Mouse (Mus musculus) CH12.LX (cell line): ENCODE data around the gene Cog3. TPM values are rescaled to one million over a fixed set of nuclear protein-coding genes. Genes with fewer than 3 reads are reported as not detected.

Source experiments
- DNase-seq: peaks from one replicate; pipeline ENCODE4 v3.0.0-alpha.2; 2013; ENCODE audit errors: extremely low read depth
- H3K27ac ChIP-seq: 2 replicates; pipeline ENCODE4 v1.5.1; 2012; ENCODE audit warnings: low read depth, mild to moderate bottlenecking, control low read depth, moderate library complexity; ENCODE audit not compliant: insufficient read depth
- H3K27me3 ChIP-seq: replicated peaks from 2 replicates; pipeline ENCODE3; 2012; ENCODE audit warnings: inconsistent platforms
- H3K36me3 ChIP-seq, 2 experiments: replicated peaks in 1 of 2; 2 replicates each; pipeline versions ENCODE3 to v1.6.1; 2012; ENCODE audit warnings: inconsistent platforms in 1 of 2, low read length in 1 of 2, mild to moderate bottlenecking in 1 of 2, mixed read lengths in 1 of 2, moderate library complexity in 1 of 2; ENCODE audit not compliant: control insufficient read depth in 1 of 2, insufficient read depth in 1 of 2
- H3K4me1 ChIP-seq, 2 experiments: 2 replicates each; pipeline ENCODE4 v1.6.1; 2012; ENCODE audit warnings: inconsistent platforms in 1 of 2, moderate library complexity in 1 of 2; ENCODE audit not compliant: insufficient read depth in 2 of 2, control insufficient read depth in 1 of 2
- H3K4me2 ChIP-seq: 2 replicates; pipeline ENCODE4 v1.6.1; 2012; ENCODE audit warnings: low read depth, mild to moderate bottlenecking, control low read depth; ENCODE audit not compliant: poor library complexity, insufficient read depth, severe bottlenecking
- H3K4me3 ChIP-seq, 3 experiments: fragments of 150-350 bp in 1 of 3; sonication (generic) in 1 of 3; replicated peaks in 1 of 3; 2 replicates each; pipeline versions ENCODE3 to v1.5.1; 2011 to 2012; ENCODE audit warnings: low read depth in 2 of 3, low read length in 2 of 3, mild to moderate bottlenecking in 2 of 3, moderate library complexity in 2 of 3, control low read depth in 1 of 3, improper control_type of control experiment in 1 of 3, inconsistent platforms in 1 of 3, mixed read lengths in 1 of 3; ENCODE audit not compliant: poor library complexity in 1 of 3
- H3K79me2 ChIP-seq: replicated peaks from 2 replicates; pipeline ENCODE4 v1.6.1; 2012; ENCODE audit warnings: mild to moderate bottlenecking, moderate library complexity; ENCODE audit not compliant: control insufficient read depth, poor library complexity, insufficient read depth, severe bottlenecking; ENCODE audit errors: extremely low read depth
- H3K9ac ChIP-seq: 2 replicates; pipeline ENCODE4 v1.6.1; 2012; ENCODE audit warnings: low read depth, mild to moderate bottlenecking, control low read depth, moderate library complexity; ENCODE audit not compliant: insufficient read depth
- H3K9me3 ChIP-seq: replicated peaks from 2 replicates; pipeline ENCODE3; 2012; ENCODE audit warnings: low read length, inconsistent platforms, mixed read lengths
- BHLHE40 ChIP-seq: IDR thresholded peaks from 2 replicates; pipeline ENCODE4 v1.6.1; 2011; ENCODE audit warnings: mild to moderate bottlenecking, low read depth, low read length, improper control_type of control experiment
- CHD1 ChIP-seq: IDR thresholded peaks from 2 replicates; pipeline ENCODE4 v1.6.1; 2012; ENCODE audit warnings: low read depth, low read length, improper control_type of control experiment, inconsistent platforms
- CHD2 ChIP-seq: IDR thresholded peaks from 2 replicates; pipeline ENCODE4 v1.6.1; 2011; ENCODE audit warnings: low read length, improper control_type of control experiment
- CTCF ChIP-seq, 2 experiments: IDR thresholded peaks in 1 of 2; conservative IDR thresholded peaks in 1 of 2; 2 replicates each; pipeline ENCODE4 v1.5.1; 2011 to 2012; ENCODE audit warnings: low read depth in 2 of 2, low read length in 2 of 2, improper control_type of control experiment in 1 of 2, inconsistent platforms in 1 of 2, mild to moderate bottlenecking in 1 of 2, moderate library complexity in 1 of 2
- GABPA ChIP-seq: IDR thresholded peaks from 2 replicates; pipeline ENCODE4 v1.6.1; 2012; ENCODE audit warnings: low read depth, low read length, improper control_type of control experiment, inconsistent platforms; ENCODE audit not compliant: insufficient replicate concordance
- HCFC1 ChIP-seq: IDR thresholded peaks from 2 replicates; pipeline ENCODE4 v1.6.1; 2012; ENCODE audit warnings: low read depth, mild to moderate bottlenecking, inconsistent platforms, low read length, improper control_type of control experiment
- IRF4 ChIP-seq: IDR thresholded peaks from 2 replicates; pipeline ENCODE4 v1.6.1; 2014; ENCODE audit warnings: low read depth, mild to moderate bottlenecking, inconsistent platforms, low read length, improper control_type of control experiment
- JUN ChIP-seq: IDR thresholded peaks from 2 replicates; pipeline ENCODE4 v1.6.1; 2011; ENCODE audit warnings: low read depth, mild to moderate bottlenecking, low read length, improper control_type of control experiment, moderate library complexity; ENCODE audit not compliant: insufficient read depth
- JUND ChIP-seq: conservative IDR thresholded peaks from 2 replicates; pipeline ENCODE4 v1.6.1; 2011; ENCODE audit warnings: low read depth, low read length, improper control_type of control experiment
- MAFK ChIP-seq: IDR thresholded peaks from 2 replicates; pipeline ENCODE4 v1.6.1; 2011; ENCODE audit warnings: low read length, improper control_type of control experiment; ENCODE audit not compliant: insufficient replicate concordance
- MAZ ChIP-seq: IDR thresholded peaks from 2 replicates; pipeline ENCODE4 v1.6.1; 2012; ENCODE audit warnings: low read depth, mild to moderate bottlenecking, inconsistent platforms, low read length, improper control_type of control experiment, moderate library complexity
- MEF2A ChIP-seq: IDR thresholded peaks from 2 replicates; pipeline ENCODE4 v1.6.1; 2014; ENCODE audit warnings: low read depth, mild to moderate bottlenecking, inconsistent platforms, low read length, improper control_type of control experiment, borderline replicate concordance
- MXI1 ChIP-seq: IDR thresholded peaks from 2 replicates; pipeline ENCODE4 v1.6.1; 2011; ENCODE audit warnings: mild to moderate bottlenecking, low read depth, low read length, improper control_type of control experiment
- MYC ChIP-seq: IDR thresholded peaks from 2 replicates; pipeline ENCODE4 v1.6.1; 2011; ENCODE audit warnings: low read depth, mild to moderate bottlenecking, improper control_type of control experiment, low read length
- NELFE ChIP-seq: IDR thresholded peaks from 2 replicates; pipeline ENCODE4 v1.6.1; 2011; ENCODE audit warnings: low read depth, low read length, improper control_type of control experiment
- NRF1 ChIP-seq: IDR thresholded peaks from 2 replicates; pipeline ENCODE4 v1.6.1; 2014; ENCODE audit warnings: low read depth, mild to moderate bottlenecking, inconsistent platforms, low read length, improper control_type of control experiment, moderate library complexity
- PAX5 ChIP-seq: IDR thresholded peaks from 2 replicates; pipeline ENCODE4 v1.6.1; 2012; ENCODE audit warnings: low read length, inconsistent platforms, mixed read lengths
- POLR2A ChIP-seq: IDR thresholded peaks from 2 replicates; pipeline ENCODE4 v1.6.1; 2011; ENCODE audit warnings: low read depth, mild to moderate bottlenecking, improper control_type of control experiment, low read length
- POLR2AphosphoS2 ChIP-seq: IDR thresholded peaks from 2 replicates; pipeline ENCODE4 v1.6.1; 2011; ENCODE audit warnings: low read depth, low read length, improper control_type of control experiment
- RAD21 ChIP-seq: IDR thresholded peaks from 2 replicates; pipeline ENCODE4 v1.6.1; 2011; ENCODE audit warnings: low read depth, mild to moderate bottlenecking, low read length, improper control_type of control experiment, moderate library complexity
- RCOR1 ChIP-seq: conservative IDR thresholded peaks from 2 replicates; pipeline ENCODE4 v1.6.1; 2012; ENCODE audit warnings: low read depth, mild to moderate bottlenecking, inconsistent platforms, low read length, improper control_type of control experiment
- SMC3 ChIP-seq: IDR thresholded peaks from 2 replicates; pipeline ENCODE4 v1.6.1; 2011; ENCODE audit warnings: low read depth, low read length, improper control_type of control experiment
- TBP ChIP-seq: conservative IDR thresholded peaks from 2 replicates; pipeline ENCODE4 v1.6.1; 2011; ENCODE audit warnings: low read depth, low read length, improper control_type of control experiment
- TCF12 ChIP-seq: IDR thresholded peaks from 2 replicates; pipeline ENCODE4 v1.6.1; 2014; ENCODE audit warnings: low read depth, mild to moderate bottlenecking, inconsistent platforms, low read length, improper control_type of control experiment
- USF1 ChIP-seq: IDR thresholded peaks from 2 replicates; pipeline ENCODE4 v1.6.1; 2014; ENCODE audit warnings: low read depth, mild to moderate bottlenecking, inconsistent platforms, low read length, improper control_type of control experiment
- USF2 ChIP-seq: conservative IDR thresholded peaks from 2 replicates; pipeline ENCODE4 v1.6.1; 2011; ENCODE audit warnings: low read depth, low read length, improper control_type of control experiment
- ZKSCAN1 ChIP-seq: IDR thresholded peaks from 2 replicates; pipeline ENCODE4 v1.6.1; 2012; ENCODE audit warnings: low read depth, inconsistent platforms, low read length, improper control_type of control experiment, borderline replicate concordance
- ZNF384 ChIP-seq: IDR thresholded peaks from 2 replicates; pipeline ENCODE4 v1.6.1; 2012; ENCODE audit warnings: low read depth, low read length, improper control_type of control experiment, inconsistent platforms
- dilution Hi-C: fragments of 300-500 bp; cut with MboI; formaldehyde crosslinking; loops from 2 replicates; pipeline ENCODE4 v1.14.3; 2020; ENCODE audit warnings: low sequenced_read_pairs; ENCODE audit not compliant: extremely low pct_unique_long_range_greater_than_20kb, extremely low pct_ligation_motif_present
- in situ Hi-C: fragments of 300-500 bp; cut with MboI; formaldehyde crosslinking; loops from 3 replicates; pipeline ENCODE4 v1.14.3; 2019; ENCODE audit warnings: low sequenced_read_pairs, low pct_ligation_motif_present, low pct_unique_long_range_greater_than_20kb, mixed read lengths
- polyA plus RNA-seq: library from polyadenylated mRNA; unstranded; fragments of >175 nt; gene quantifications from 2 replicates; pipeline ENCODE4 v1.2.1, GENCODE M21; 2012; ENCODE audit warnings: low read depth; ENCODE audit not compliant: insufficient read length
- total RNA-seq, 2 experiments: library from RNA; depleted of rRNA; stranded (reverse); fragments of 300-350 nt in 1 of 2; fragments of >200 nt in 1 of 2; gene quantifications; 2 replicates each; pipeline ENCODE4 v1.2.3; 2012 to 2014

The Cog3 gene
- total and polyA plus RNA-seq, 3 experiments: 13.6 to 21.0 (median 15.3) TPM

DNA sequence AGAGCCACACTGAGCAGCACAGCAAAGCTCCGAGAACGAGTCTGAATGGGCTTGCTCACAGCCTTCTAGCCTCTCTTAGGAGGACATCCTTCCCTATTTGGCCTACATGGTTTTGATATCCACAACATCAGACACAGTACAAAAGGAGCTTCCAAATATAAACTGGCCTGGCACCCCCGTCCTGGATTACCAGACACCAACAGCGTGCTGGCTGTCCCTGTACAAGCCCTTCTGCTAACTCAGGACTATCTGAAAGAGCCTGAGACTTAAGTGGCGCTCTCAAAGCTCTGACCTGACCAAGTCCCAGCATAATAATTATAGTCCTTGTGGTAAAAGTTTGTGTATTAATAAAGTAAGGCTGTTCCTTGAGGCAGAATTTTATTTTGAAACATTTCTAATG is 34.2 kb downstream of the Cog3 start:
- Histone ChIP-seq H3K79me2 (no peaks in the 10 kb centered on the region), H3K36me3 (peaks cover 63 to 94% of the 10 kb centered on the region in 2 experiments), H3K27ac (no peak overlapping the region), H3K4me2 (no peak overlapping the region), H3K27me3 (no peaks in the 10 kb centered on the region), H3K9me3 (no peaks in the 10 kb centered on the region)
- in situ Hi-C loops (loop anchor here (25.0 kb wide), 1 partner anchor 658 kb away; no protein-coding TSS in a partner anchor), dilution Hi-C loops (no loop called here)
- no peak for DNase-seq
- TF ChIP-seq NRF1: no peak
- no peak for TF ChIP-seq MEF2A
- no peak for TF ChIP-seq GABPA
- no peak for TF ChIP-seq IRF4
- no peak for TF ChIP-seq TCF12
- TF ChIP-seq MAFK: no peak
- no peak for TF ChIP-seq ZKSCAN1
- TF ChIP-seq RCOR1: no peak
- no peak for TF ChIP-seq SMC3
- TF ChIP-seq MAZ: no peak
- TF ChIP-seq POLR2A: no peak
- TF ChIP-seq PAX5: no peak
- no peak for TF ChIP-seq MXI1
- TF ChIP-seq, all 38 proteins: peak for 0
- Histone ChIP-seq H3K9ac (no peak overlapping the region), H3K4me1 (no peaks in the 10 kb centered on the region), H3K4me3 (no peak overlapping the region)

DNA sequence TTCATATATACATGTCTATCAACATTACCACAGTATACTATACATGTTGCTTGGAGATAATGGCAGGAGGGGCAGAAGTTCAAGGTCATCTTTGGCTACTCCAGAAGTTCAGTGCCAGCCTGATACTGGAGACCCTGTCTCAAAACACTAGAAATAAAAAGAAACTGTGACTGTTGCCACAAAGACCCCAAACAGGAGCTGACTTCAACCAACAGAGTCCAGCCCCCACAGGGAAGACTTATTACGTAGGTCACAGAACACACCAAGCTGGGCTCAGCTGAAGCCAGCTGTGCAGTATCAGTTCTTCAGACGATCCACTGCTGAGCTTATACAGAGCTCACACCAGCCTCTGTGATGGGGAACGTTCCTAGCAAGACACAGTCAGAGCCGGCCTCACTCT is 37.9 kb downstream of the Cog3 start:
- in situ Hi-C loops (loop anchor here (25.0 kb wide), 1 partner anchor 654 kb away; no protein-coding TSS in a partner anchor), dilution Hi-C loops (no loop called here)
- Histone ChIP-seq H3K4me2 (no peak overlapping the region), H3K27ac (no peak overlapping the region), H3K36me3 (peaks cover 74 to 96% of the 10 kb centered on the region in 2 experiments), H3K9me3 (no peaks in the 10 kb centered on the region), H3K4me3 (no peak overlapping the region), H3K4me1 (no peaks in the 10 kb centered on the region), H3K79me2 (no peaks in the 10 kb centered on the region), H3K27me3 (no peaks in the 10 kb centered on the region), H3K9ac (no peak overlapping the region)
- DNase-seq: no peak
- TF ChIP-seq MYC (no peak), HCFC1 (no peak), NRF1 (no peak), POLR2AphosphoS2 (no peak), TCF12 (no peak), TBP (no peak), CHD1 (no peak), CHD2 (no peak), CTCF (conservative IDR thresholded peaks at IDR 0.05 in 1 of 2, IDR thresholded peaks at IDR 0.05 in 1 of 2; ENCODE audit: low read depth in 2 of 2, low read length in 2 of 2) (no peak), BHLHE40 (no peak), JUND (no peak), SMC3 (no peak), RAD21 (no peak), MEF2A (no peak), NELFE (no peak), USF1 (no peak), GABPA (no peak), ZNF384 (no peak), USF2 (no peak), JUN (no peak)
